Mouse (Mus musculus): ENCODE data around the gene Adgrl3. TPM values are rescaled to one million over a fixed set of nuclear protein-coding genes. Genes with fewer than 3 reads are reported as not detected.
"Not testable (repeated sequence)": the region's sequence is repeated elsewhere in the genome, so short reads cannot be mapped to it uniquely, and the experiment has no call there.

The Adgrl3 gene
- polyA plus RNA-seq, 2 experiments from 2014 or later, result 0.55 TPM; not detected in 1

DNA sequence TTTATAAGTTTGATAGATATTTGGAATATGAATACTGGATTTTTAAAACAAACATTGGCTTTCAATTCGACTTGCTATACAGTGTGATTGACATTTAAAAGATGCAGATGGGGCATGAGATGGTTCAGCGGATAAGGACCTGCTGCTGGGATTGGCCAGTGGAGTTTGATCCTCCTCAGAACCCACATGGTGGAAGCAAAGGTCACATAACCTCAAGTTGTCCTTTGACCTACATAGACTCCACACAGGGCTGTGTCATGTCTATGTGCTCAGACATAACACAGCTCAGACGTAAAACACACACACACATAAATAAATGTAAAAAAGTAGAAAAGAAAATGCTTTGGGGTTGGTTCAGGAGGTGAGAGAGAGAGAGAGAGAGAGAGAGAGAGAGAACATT, 397.4 kb downstream of the Adgrl3 start:
- no peak for ATAC-seq

- no peak for ATAC-seq
Observed at GRCm38 (mm10) chr5:81427393-81427792, 407.5 kb downstream of the Adgrl3 start.

- no peak for ATAC-seq
Observed at GRCm38 (mm10) chr5:81436375-81436774, 416.4 kb downstream of the Adgrl3 start.

DNA sequence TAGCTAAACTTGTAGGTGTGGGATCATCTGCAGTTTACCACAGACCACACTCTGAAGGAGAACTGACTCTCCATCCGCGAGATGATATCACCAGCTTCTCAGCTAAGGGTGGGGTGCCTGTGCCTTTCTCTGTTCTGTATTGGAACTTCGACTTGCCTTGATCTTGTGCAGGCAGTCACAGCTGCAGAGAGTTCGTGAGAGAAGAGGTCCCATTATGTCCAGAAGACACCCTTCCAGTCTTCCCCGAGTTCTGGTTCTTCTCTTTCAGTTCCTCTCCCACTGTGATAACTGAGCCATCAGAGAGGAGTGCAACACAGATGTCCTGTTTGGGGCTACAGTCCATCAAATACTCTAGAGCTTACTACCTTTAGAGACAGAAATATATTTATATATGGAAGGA, 422.2 kb downstream of the Adgrl3 start:
- no peak for ATAC-seq

DNA sequence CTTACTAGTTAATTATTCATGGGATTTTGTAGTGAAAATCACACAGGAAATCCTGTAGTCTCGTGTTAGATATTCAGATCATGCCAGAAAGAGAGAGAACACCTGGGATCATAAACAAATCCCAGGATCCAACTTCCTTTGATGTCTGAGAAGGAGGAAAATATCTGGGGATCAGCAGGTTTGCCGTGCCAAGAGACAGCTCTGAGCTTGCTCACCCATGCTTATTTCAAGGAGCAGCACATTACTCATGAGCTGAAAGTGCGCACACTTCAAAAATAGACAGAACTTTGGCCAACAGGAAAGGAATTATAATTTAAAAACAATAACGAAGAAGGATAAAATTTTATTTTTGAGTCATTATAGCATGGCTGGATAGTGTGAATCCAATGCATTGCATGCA, 446.0 kb downstream of the Adgrl3 start:
- no peak for ATAC-seq

- no peak for ATAC-seq
Observed at GRCm38 (mm10) chr5:81474681-81475080, 454.7 kb downstream of the Adgrl3 start.

DNA sequence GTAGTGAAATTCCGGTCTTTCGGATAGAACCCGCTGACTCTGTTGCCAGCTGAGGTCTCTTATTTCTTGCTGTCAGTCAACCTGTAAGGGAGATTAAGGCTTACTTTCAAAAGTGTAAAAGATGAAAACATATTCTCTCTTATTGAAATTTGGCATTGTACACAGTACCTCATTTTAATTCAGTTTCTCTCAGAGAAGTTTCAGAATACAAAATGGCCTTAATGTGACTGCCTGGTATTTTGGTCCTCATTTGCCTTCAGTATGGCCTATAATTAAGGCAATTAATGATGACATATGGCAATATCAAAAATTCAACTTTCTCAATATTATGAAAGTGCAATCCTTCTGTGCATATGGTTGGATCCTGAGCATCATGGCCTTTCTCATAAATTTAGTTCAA, 455.5 kb downstream of the Adgrl3 start:
- no peak for ATAC-seq

- no peak for ATAC-seq
Observed at GRCm38 (mm10) chr5:81475971-81476606, 456.2 kb downstream of the Adgrl3 start.

DNA sequence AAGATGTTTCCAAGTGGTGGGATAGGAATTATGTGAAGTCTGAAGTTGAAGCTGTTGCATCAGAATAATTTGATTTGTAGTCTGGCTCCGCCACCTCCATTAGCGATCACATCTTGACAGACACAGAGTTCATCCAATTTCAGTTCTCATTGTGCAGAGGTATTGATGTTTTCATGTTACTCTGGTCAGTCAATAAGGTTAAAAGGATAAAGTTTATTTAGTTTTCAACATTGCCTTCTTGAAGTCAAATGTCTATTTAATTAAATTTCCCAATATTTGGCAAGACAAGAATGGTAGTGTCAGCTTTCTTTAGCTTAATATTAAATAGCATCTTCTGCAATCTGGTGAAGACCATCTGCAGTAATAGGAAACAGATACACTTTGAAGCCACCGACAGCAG, 461.0 kb downstream of the Adgrl3 start:
- no peak for ATAC-seq

DNA sequence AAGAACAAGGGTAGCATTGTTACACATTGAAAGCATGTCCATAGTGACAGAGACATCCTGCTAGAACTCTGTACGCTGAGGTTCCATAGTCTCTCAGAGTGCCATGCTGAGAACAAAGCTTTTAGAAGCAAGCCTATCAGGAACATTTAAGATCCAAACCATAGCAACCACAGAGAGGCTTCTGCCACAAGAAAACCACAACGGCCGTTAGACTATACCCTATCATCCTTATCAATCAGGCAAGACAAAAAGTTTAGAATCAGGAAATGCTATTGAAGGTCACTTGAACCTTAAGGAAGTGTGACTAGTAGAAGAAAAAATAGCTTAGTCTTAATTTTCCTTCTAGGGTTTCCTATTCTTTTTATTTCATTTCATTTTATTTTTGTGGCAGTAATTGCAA, 464.0 kb downstream of the Adgrl3 start:
- ATAC-seq, result no peak

DNA sequence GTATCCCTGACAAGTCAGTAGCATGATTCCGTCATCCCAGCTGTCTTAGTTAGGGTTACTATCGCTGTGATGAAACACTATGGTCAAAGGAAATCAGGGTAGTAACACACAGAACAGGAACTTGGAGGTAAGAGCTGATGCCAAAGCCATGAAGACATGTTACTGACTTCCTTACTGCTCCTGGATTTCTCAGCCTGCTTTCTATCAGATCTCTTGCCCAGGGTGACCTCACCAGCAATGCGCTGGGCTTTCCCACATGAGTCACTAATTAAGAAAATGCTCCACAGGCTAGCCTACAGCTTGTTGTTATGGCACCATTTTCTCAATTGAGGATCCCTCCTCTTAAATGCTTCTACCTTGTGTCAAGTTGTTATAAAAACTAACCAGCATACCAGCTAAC, 481.1 kb downstream of the Adgrl3 start:
- ATAC-seq, result no peak

DNA sequence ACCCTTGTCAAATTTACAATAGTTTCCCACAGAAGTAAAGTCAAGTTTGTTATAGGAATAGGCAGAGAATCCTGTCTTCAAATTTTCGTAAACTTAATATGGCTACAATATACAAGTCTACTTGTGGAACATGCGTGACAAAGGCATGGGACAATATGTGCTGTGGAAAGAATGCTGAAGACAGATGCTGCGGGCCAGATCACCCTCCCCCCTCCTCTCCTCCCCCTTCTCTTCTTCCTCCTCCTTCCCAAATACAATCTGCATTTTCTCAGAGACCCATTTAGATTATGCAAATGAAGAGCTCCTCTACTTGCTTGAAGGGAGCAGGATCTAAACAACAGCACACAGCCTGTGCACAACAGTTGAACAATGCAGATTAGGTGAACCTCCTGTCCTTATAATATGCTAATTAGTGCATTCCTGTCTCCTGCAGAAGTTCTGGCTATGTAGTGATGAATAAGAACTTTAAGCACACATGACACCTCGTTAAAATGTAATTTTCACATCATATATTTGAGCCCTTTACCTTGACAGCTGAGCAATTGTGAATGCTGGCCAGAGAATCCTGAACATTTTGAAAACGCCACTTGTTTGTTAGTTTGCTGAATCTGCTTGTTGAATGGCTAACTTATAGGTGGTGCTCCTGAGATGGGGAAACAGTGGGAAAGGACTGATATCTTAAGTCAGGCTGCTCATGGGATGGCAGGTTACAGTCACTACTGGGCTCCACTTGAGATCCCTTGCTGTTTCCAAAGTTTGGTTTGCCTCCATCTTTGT, 499.0 kb downstream of the Adgrl3 start:
- ATAC-seq, result no peak

DNA sequence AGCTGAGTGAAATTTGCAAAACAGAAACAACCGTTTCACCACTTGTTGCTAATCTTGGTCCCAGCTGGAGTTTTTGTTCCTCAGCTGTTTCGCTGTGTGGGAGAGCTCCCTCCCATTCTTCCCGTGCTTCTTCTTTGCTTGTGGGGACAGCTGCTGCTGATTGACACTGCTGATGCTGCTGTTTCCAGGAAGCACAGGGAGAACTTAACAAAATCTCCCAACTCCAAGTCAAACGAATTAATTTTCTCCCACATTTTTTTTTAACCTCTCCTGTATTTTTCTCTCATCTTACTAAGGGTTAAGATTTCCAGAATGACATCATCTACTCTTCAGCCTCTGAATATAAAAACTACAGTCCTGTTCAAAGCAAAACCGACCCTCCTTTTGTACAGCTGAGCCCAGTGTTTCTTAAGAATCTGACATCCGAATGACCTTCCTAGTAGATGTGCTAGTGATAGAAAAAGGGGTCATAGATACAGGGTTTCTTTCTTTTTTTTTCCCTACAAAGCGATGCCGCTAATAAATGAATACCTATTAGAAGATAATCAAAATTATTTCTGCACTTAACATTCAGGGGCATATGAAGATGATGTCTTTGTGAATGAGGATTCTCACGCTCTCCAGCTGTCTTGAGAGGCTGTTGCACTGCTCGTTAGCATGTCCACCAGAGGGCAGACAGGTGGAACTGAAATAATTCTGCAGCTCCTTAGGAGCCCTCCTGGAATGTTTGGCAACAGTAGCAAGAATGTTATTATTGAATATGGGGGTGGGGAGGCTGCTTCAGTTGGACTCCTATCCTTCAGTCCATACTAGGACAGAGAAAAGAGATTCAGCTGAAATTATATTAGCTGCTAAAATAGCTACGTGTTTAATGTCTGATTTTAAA, 499.8 kb downstream of the Adgrl3 start:
- no peak for ATAC-seq

DNA sequence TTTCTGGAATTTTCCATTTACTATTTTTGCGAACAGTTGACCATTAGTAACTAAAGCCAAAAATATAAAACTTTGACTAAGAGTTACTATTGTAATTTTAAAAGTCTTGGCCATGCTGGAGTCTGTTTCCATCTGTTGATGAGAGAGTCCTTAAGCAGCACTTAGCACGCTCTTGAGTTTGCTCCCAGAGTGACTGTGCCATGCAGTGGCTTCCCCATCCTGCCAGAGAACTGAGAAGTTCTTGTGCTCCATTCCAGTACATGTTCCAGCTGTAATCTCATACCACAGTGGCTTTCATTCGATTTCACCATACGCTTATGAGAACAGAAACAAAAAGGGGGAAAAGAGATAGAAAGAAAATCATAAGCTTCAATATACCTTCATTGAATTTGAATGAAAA, 502.8 kb downstream of the Adgrl3 start:
- ATAC-seq, result no peak

DNA sequence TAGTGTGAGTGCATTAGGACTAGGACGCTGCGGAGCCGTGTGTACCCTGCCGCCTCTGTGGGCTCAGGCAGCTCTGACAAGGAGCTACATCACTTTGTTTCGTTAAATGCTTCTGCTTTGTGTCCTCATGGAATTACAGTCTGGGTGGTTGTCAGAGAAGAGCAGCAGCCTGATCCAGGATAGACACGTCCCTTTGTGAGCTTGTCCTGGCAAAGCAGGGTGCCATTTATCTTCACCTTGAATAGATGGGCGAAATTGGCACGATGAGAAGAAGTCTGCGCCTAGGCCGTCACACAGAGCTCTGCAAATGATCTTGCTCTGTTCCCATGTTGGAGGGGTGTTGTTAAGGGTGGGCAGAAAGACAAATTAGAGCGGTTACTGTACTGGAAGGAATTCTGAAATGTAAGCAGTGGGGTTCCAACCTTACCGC, 504.6 kb downstream of the Adgrl3 start:
- ATAC-seq, result no peak

- ATAC-seq, result no peak
Observed at GRCm38 (mm10) chr5:81525326-81525725, 505.4 kb downstream of the Adgrl3 start.

- ATAC-seq, result no peak
Observed at GRCm38 (mm10) chr5:81531639-81532038, 511.7 kb downstream of the Adgrl3 start.

DNA sequence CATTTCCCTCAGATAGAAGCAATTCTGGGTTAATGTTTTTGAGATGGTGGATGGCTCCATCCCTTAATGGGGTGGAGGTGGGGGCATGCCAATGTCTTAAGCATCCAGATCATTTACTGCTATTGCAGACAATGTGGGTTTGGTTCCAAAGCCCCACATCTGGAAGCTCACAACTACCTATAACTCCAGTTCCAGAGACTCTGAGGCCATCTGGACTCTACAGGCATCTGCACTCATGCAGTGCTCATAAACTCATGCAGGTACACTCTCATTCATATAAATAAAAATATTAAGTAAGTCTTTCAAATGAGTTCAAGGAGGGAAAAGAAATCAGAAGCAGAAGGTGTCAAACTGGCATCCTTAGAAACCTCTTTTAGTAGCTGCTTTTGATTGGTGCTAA, 530.3 kb downstream of the Adgrl3 start:
- ATAC-seq, result no peak

- ATAC-seq, result not testable (repeated sequence)
Observed at GRCm38 (mm10) chr5:81555149-81555548, 535.2 kb downstream of the Adgrl3 start.

- no peak for ATAC-seq
Observed at GRCm38 (mm10) chr5:81556008-81556407, 536.1 kb downstream of the Adgrl3 start.

DNA sequence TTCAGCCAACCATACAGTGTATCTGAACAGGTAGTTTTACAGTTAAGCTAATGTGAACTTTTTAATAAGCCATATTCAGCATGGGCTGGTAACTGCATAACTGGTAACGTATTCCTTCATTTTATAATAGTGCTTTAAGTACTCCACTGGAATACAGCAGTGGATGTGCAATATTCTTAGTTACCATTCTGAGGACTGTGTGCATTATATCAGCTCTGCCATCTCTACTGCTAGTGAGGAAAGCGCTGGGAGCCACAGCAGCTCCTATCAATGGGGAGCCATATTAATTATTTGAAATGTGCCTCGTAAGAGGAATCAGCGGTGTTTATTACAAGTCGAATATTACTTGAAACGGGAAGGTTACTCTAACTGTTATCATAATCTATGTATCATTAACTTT, 539.0 kb downstream of the Adgrl3 start:
- no peak for ATAC-seq

GRCm38 (mm10) chr5:81564294-81564693, 544.4 kb downstream of the Adgrl3 start:
- no peak for ATAC-seq

DNA sequence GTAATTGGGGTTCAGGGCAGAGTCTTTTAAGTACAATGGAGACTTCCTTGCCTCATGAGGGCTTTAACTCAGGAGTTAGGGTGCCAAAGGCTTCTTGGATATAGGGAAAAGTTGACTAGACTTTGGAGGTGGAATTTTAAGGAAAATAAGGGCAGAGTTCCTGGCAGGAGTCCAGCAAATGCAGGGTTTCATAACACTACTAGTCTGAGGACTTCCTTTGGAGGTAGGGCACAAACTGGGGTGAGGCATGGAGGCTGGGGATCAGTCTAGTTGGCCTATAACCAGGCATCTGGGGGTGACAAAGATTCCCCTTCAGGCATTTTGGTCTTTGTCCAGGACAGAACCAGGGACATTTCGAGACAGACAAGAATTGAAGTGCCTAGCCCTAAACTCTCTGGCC, 546.6 kb downstream of the Adgrl3 start:
- no peak for ATAC-seq

All from CD4-positive, CD25-positive, alpha-beta regulatory T cell, adult 4 months (primary cell).